Mouse (Mus musculus): ENCODE data around the gene Rab3a.

GRCm38 (mm10) chr8:70746676-70747075 lies 7.8 kb upstream of the Rab3a start:
- TF ChIP-seq CTCF (IDR thresholded peaks at IDR 0.05; ENCODE audit: low read depth): no peak
- no peak for TF ChIP-seq EP300 (IDR thresholded peaks at IDR 0.05; ENCODE audit: low read depth)
